Mouse (Mus musculus) liver, embryonic 14.5 days (tissue): Measurements from ENCODE around the gene Hist2h2aa1. TPM values are rescaled to one million over a fixed set of nuclear protein-coding genes. Genes with fewer than 3 reads are reported as not detected.

Source experiments
- ATAC-seq: fragments of 200-750 bp; cut with Nextera tagmentation; 2 replicates; pipeline ENCODE4 v1.8.0; 2017; ENCODE audit warnings: moderate number of reproducible peaks, mild to moderate bottlenecking, moderate library complexity; ENCODE audit not compliant: insufficient read depth
- DNase-seq, 3 experiments: peaks; one replicate each; pipeline ENCODE4 v3.0.0-alpha.2; 2012 to 2013; ENCODE audit warnings: low read depth in 3 of 3, low spot score in 3 of 3
- H3K27ac ChIP-seq: fragments of 300-500 bp; sonication (generic); 2 replicates; pipeline ENCODE4 v1.5.1; 2014; ENCODE audit warnings: moderate library complexity, mild to moderate bottlenecking, control low read depth, inconsistent platforms
- H3K27me3 ChIP-seq: fragments of 300-500 bp; sonication (generic); 2 replicates; pipeline ENCODE4 v1.6.1; 2014; ENCODE audit warnings: mild to moderate bottlenecking, low read length, moderate library complexity; ENCODE audit not compliant: control insufficient read depth, insufficient read depth
- H3K36me3 ChIP-seq: fragments of 300-500 bp; sonication (generic); replicated peaks from 2 replicates; pipeline ENCODE4 v1.6.1; 2014; ENCODE audit warnings: low read depth; ENCODE audit not compliant: control insufficient read depth, insufficient read depth
- H3K4me1 ChIP-seq, 2 experiments: fragments of 200-500 bp in 1 of 2; fragments of 300-500 bp in 1 of 2; sonication (generic) in 1 of 2; replicated peaks; 2 replicates each; pipeline ENCODE4 v1.6.1; 2012 to 2014; ENCODE audit warnings: antibody characterized with exemption in 1 of 2, inconsistent platforms in 1 of 2, low read length in 1 of 2; ENCODE audit not compliant: control insufficient read depth in 2 of 2, insufficient read depth in 2 of 2
- H3K4me2 ChIP-seq: fragments of 300-500 bp; sonication (generic); 2 replicates; pipeline ENCODE4 v1.6.1; 2014; ENCODE audit warnings: low read depth, mild to moderate bottlenecking, control low read depth, moderate library complexity
- H3K4me3 ChIP-seq, 2 experiments: fragments of 200-500 bp in 1 of 2; fragments of 300-500 bp in 1 of 2; sonication (generic) in 1 of 2; 2 replicates each; pipeline ENCODE4 v1.5.1; 2012 to 2014; ENCODE audit warnings: low read depth in 2 of 2, low read length in 2 of 2, mild to moderate bottlenecking in 2 of 2, control low read depth in 1 of 2, inconsistent platforms in 1 of 2, moderate library complexity in 1 of 2; ENCODE audit not compliant: insufficient read depth in 1 of 2
- H3K9ac ChIP-seq: fragments of 300-500 bp; sonication (generic); replicated peaks from 2 replicates; pipeline ENCODE4 v1.6.1; 2014; ENCODE audit warnings: mild to moderate bottlenecking, control low read depth, moderate library complexity
- H3K9me3 ChIP-seq: fragments of 300-500 bp; sonication (generic); 2 replicates; pipeline ENCODE4 v1.6.1; 2016; ENCODE audit warnings: low read length, mixed read lengths; ENCODE audit not compliant: control insufficient read depth
- CTCF ChIP-seq: IDR thresholded peaks from 2 replicates; pipeline ENCODE4 v1.5.1; 2016; ENCODE audit warnings: antibody characterized with exemption, low read depth, control low read depth
- EP300 ChIP-seq: IDR thresholded peaks from 2 replicates; pipeline ENCODE4 v1.6.1; 2016; ENCODE audit warnings: antibody characterized with exemption, low read depth
- WGBS: fragments of 180-500 bp; shearing (Covaris S2); extraction: QIAGEN DNeasy Blood & Tissue Kit; methylation state at CpG from one replicate; pipeline ENCODE4 v1.1.7; 2014; ENCODE audit not compliant: insufficient replicate concordance; 5-methylcytosine and 5-hydroxymethylcytosine counted together
- microRNA-seq: library from miRNA; unstranded; fragments of <30 nt; microRNA quantifications from one replicate; pipeline ENCODE4, GENCODE M21; 2016
- polyA plus RNA-seq, 2 experiments: library from polyadenylated mRNA; depleted of rRNA in 1 of 2; stranded (reverse) in 1 of 2; unstranded in 1 of 2; fragments of >200 nt; fragmentation: Nextera tagmentation in 1 of 2; extraction: Ambion mirVana in 1 of 2; gene quantifications; 2 replicates each; pipeline versions ENCODE4 v1.2.1 to v1.2.3; 2012 to 2014

Hist2h2aa1 gene
- polyA plus RNA-seq, 2 experiments = 32.0 to 45.7 TPM

- no peak overlapping the region for H3K9ac ChIP-seq
- WGBS = 53% methylated on average over 6 of the region's 6 CpGs
- H3K4me1 ChIP-seq = no peaks in the 10 kb centered on the region
- no peak overlapping the region for H3K4me3 ChIP-seq
- no peaks in the 10 kb centered on the region for H3K27me3 ChIP-seq
- ATAC-seq (no peak), DNase-seq (no peak)
- H3K4me2 ChIP-seq = no peak overlapping the region
- no peaks in the 10 kb centered on the region for H3K36me3 ChIP-seq
- no peak overlapping the region for H3K27ac ChIP-seq
- no peaks in the 10 kb centered on the region for H3K9me3 ChIP-seq
- TF ChIP-seq CTCF = no peak
- no peak for TF ChIP-seq EP300
These were observed 47.3 kb downstream of the Hist2h2aa1 start for GRCm38 (mm10) chr3:96292641-96293040.

- 0 out of 4 replicates have a peak overlapping the region, but pooled peaks of 1 of the 2 experiments have one; percentile 17 for H3K4me3 ChIP-seq
- H3K27me3 ChIP-seq = no peaks in the 10 kb centered on the region
- no peaks in the 10 kb centered on the region for H3K9me3 ChIP-seq
- H3K4me2 ChIP-seq = no peak overlapping the region
- WGBS = 13% methylated on average over 5 of the region's 5 CpGs
- no peaks in the 10 kb centered on the region for H3K36me3 ChIP-seq
- H3K4me1 ChIP-seq = no peaks in the 10 kb centered on the region
- no peak overlapping the region for H3K27ac ChIP-seq
- H3K9ac ChIP-seq = no peak overlapping the region
- DNase-seq (no peak), ATAC-seq (no peak)
- TF ChIP-seq CTCF (no peak), EP300 (no peak)
These were observed 48.1 kb downstream of the Hist2h2aa1 start for GRCm38 (mm10) chr3:96293368-96293767.

GRCm38 (mm10) chr3:96293787-96294186, 48.5 kb downstream of the Hist2h2aa1 start, which contains the start of gene Fcgr1:
Gene Fcgr1, minus strand, starts transcription at chr3:96293969.
- Histone ChIP-seq H3K4me3 (0 out of 4 replicates have a peak within 1 kb of the TSS, but pooled peaks of 1 of the 2 experiments have one; percentile 17), H3K9me3 (no peaks in the 10 kb centered on the region), H3K4me2 (no peak within 1 kb of the TSS), H3K27me3 (no peaks in the 10 kb centered on the region), H3K4me1 (no peaks in the 10 kb centered on the region), H3K9ac (no peak within 1 kb of the TSS), H3K36me3 (no peaks in the 10 kb centered on the region), H3K27ac (no peak within 1 kb of the TSS)
- no peak for TF ChIP-seq EP300
- TF ChIP-seq CTCF = no peak
- DNase-seq = no peak
- WGBS = 11% methylated on average over 4 of the region's 4 CpGs
- ATAC-seq = no peak

Small RNA genes lying within 50 kb of the gene (microRNA-seq; reads per million reads assigned to microRNA genes)
- not detected for gene Gm44492
- not detected for gene Gm47311
- not detected for gene Gm47313

Other genes starting within 250 kb of the Hist2h2aa1 start
- gene Plekho1, start 249.5 kb upstream of the Hist2h2aa1 start, polyA plus RNA-seq (2012; rRNA removed) = 6.1 and 9.0 TPM in 2 replicates
- gene Plekho1, start 249.5 kb upstream of the Hist2h2aa1 start, polyA plus RNA-seq (2014; fragmentation: Nextera tagmentation; extraction: Ambion mirVana) = 3.6 and 5.4 TPM in 2 replicates
- 4.8 and 6.6 TPM in 2 replicates for gene Vps45, start 187.0 kb upstream of the Hist2h2aa1 start, polyA plus RNA-seq (2012; rRNA removed)
- 9.0 and 9.8 TPM in 2 replicates for gene Vps45, start 187.0 kb upstream of the Hist2h2aa1 start, polyA plus RNA-seq (2014; fragmentation: Nextera tagmentation; extraction: Ambion mirVana)
- 2.8 and 3.5 TPM in 2 replicates for gene Otud7b, start 141.0 kb upstream of the Hist2h2aa1 start, polyA plus RNA-seq (2012; rRNA removed)
- 5.2 and 8.4 TPM in 2 replicates for gene Otud7b, start 141.0 kb upstream of the Hist2h2aa1 start, polyA plus RNA-seq (2014; fragmentation: Nextera tagmentation; extraction: Ambion mirVana)
- gene Mtmr11, start 83.5 kb upstream of the Hist2h2aa1 start, polyA plus RNA-seq (2012; rRNA removed) = 2.7 and 2.8 TPM in 2 replicates
- 1.9 and 2.1 TPM in 2 replicates for gene Mtmr11, start 83.5 kb upstream of the Hist2h2aa1 start, polyA plus RNA-seq (2014; fragmentation: Nextera tagmentation; extraction: Ambion mirVana)
- 48.2 and 54.2 TPM in 2 replicates for gene Sf3b4, start 73.2 kb upstream of the Hist2h2aa1 start, polyA plus RNA-seq (2012; rRNA removed)
- 75.4 and 83.8 TPM in 2 replicates for gene Sf3b4, start 73.2 kb upstream of the Hist2h2aa1 start, polyA plus RNA-seq (2014; fragmentation: Nextera tagmentation; extraction: Ambion mirVana)
- 0.39 and 0.48 TPM in 2 replicates for gene Sv2a, start 64.3 kb upstream of the Hist2h2aa1 start, polyA plus RNA-seq (2012; rRNA removed)
- 0.10 and 0.39 TPM in 2 replicates for gene Sv2a, start 64.3 kb upstream of the Hist2h2aa1 start, polyA plus RNA-seq (2014; fragmentation: Nextera tagmentation; extraction: Ambion mirVana)
- 32.2 and 34.0 TPM in 2 replicates for gene Bola1, start 25.8 kb upstream of the Hist2h2aa1 start, polyA plus RNA-seq (2012; rRNA removed)
- 49.4 and 49.7 TPM in 2 replicates for gene Bola1, start 25.8 kb upstream of the Hist2h2aa1 start, polyA plus RNA-seq (2014; fragmentation: Nextera tagmentation; extraction: Ambion mirVana)
- 0.68 TPM in 1 of 2 replicates, not detected in the other for gene Hist2h2ab, start 25.6 kb upstream of the Hist2h2aa1 start, polyA plus RNA-seq (2012; rRNA removed)
- 0.52 TPM in 1 of 2 replicates, not detected in the other for gene Hist2h2ab, start 25.6 kb upstream of the Hist2h2aa1 start, polyA plus RNA-seq (2014; fragmentation: Nextera tagmentation; extraction: Ambion mirVana)
- gene Hist2h2ac, start 24.6 kb upstream of the Hist2h2aa1 start, polyA plus RNA-seq (2012; rRNA removed) = 18.5 and 20.7 TPM in 2 replicates
- gene Hist2h2ac, start 24.6 kb upstream of the Hist2h2aa1 start, polyA plus RNA-seq (2014; fragmentation: Nextera tagmentation; extraction: Ambion mirVana) = 14.0 and 18.2 TPM in 2 replicates
- gene Hist2h2be, start 24.4 kb upstream of the Hist2h2aa1 start, polyA plus RNA-seq (2012; rRNA removed) = 8.7 and 8.9 TPM in 2 replicates
- 6.4 and 9.1 TPM in 2 replicates for gene Hist2h2be, start 24.4 kb upstream of the Hist2h2aa1 start, polyA plus RNA-seq (2014; fragmentation: Nextera tagmentation; extraction: Ambion mirVana)
- 91.6 and 122 TPM in 2 replicates for gene Hist2h3c2, start 6.4 kb upstream of the Hist2h2aa1 start, polyA plus RNA-seq (2012; rRNA removed)
- 13.6 and 14.6 TPM in 2 replicates for gene Hist2h3c2, start 6.4 kb upstream of the Hist2h2aa1 start, polyA plus RNA-seq (2014; fragmentation: Nextera tagmentation; extraction: Ambion mirVana)
- 32.9 and 34.5 TPM in 2 replicates for gene Hist2h2aa2, start 5.2 kb upstream of the Hist2h2aa1 start, polyA plus RNA-seq (2012; rRNA removed)
- 34.2 and 39.0 TPM in 2 replicates for gene Hist2h2aa2, start 5.2 kb upstream of the Hist2h2aa1 start, polyA plus RNA-seq (2014; fragmentation: Nextera tagmentation; extraction: Ambion mirVana)
- gene Hist2h3c1, start 1.2 kb downstream of the Hist2h2aa1 start, polyA plus RNA-seq (2012; rRNA removed) = 2.4 and 3.6 TPM in 2 replicates
- 2.6 and 5.7 TPM in 2 replicates for gene Hist2h3c1, start 1.2 kb downstream of the Hist2h2aa1 start, polyA plus RNA-seq (2014; fragmentation: Nextera tagmentation; extraction: Ambion mirVana)
- gene Hist2h4, start 17.8 kb downstream of the Hist2h2aa1 start, polyA plus RNA-seq (2012; rRNA removed) = 12.2 and 16.3 TPM in 2 replicates
- 15.1 TPM in 2 replicates for gene Hist2h4, start 17.8 kb downstream of the Hist2h2aa1 start, polyA plus RNA-seq (2014; fragmentation: Nextera tagmentation; extraction: Ambion mirVana)
- 68.0 and 127 TPM in 2 replicates for gene Hist2h3b, start 23.2 kb downstream of the Hist2h2aa1 start, polyA plus RNA-seq (2012; rRNA removed)
- gene Hist2h3b, start 23.2 kb downstream of the Hist2h2aa1 start, polyA plus RNA-seq (2014; fragmentation: Nextera tagmentation; extraction: Ambion mirVana) = 91.2 and 100 TPM in 2 replicates
- gene Hist2h2bb, start 24.3 kb downstream of the Hist2h2aa1 start, polyA plus RNA-seq (2012; rRNA removed) = 9.5 and 16.9 TPM in 2 replicates
- 23.3 and 24.5 TPM in 2 replicates for gene Hist2h2bb, start 24.3 kb downstream of the Hist2h2aa1 start, polyA plus RNA-seq (2014; fragmentation: Nextera tagmentation; extraction: Ambion mirVana)
- gene Fcgr1, start 48.5 kb downstream of the Hist2h2aa1 start, polyA plus RNA-seq (2012; rRNA removed) = 2.8 and 3.3 TPM in 2 replicates
- 4.8 and 5.6 TPM in 2 replicates for gene Fcgr1, start 48.5 kb downstream of the Hist2h2aa1 start, polyA plus RNA-seq (2014; fragmentation: Nextera tagmentation; extraction: Ambion mirVana)
- not detected in 2 replicates for gene BC107364, start 206.8 kb downstream of the Hist2h2aa1 start, polyA plus RNA-seq (2012; rRNA removed)
- gene BC107364, start 206.8 kb downstream of the Hist2h2aa1 start, polyA plus RNA-seq (2014; fragmentation: Nextera tagmentation; extraction: Ambion mirVana) = not detected in 2 replicates